18 mouse cellular contexts compared by ENCODE assay signal in genomic region chr4:132943088-132943487, GRCm38 (mm10). TPM values are rescaled to one million over a fixed set of nuclear protein-coding genes. Genes with fewer than 3 reads are reported as not detected.
A peak's percentile ranks its signal among the peaks of the same experiment; 100 is the strongest.
DNase-seq lines count a peak whose midpoint lies in the region; ATAC-seq and TF ChIP-seq lines count a peak whose summit lies in the region.
"Had no signal": no experiment of that assay in that cellular context is flagged by ENCODE, and none has a peak within 500 bp of the region (broad histone marks: within the 10 kb centered on the region; RNA-seq: fewer than 3 reads in every experiment).

No protein-coding gene starts in this region.

- H3K4me1 ChIP-seq in heart, embryonic 10.5 days = peaks cover 61% of the 10 kb centered on the region
- H3K4me1 ChIP-seq in midbrain, embryonic 13.5 days (replicated peaks) = peaks cover 27% of the 10 kb centered on the region
- peaks cover 10% of the 10 kb centered on the region for H3K4me1 ChIP-seq in midbrain, embryonic 11.5 days (ENCODE audit: control insufficient read depth, insufficient read depth, low read length)
- H3K4me1 ChIP-seq in lung, postnatal 0 days (ENCODE audit: insufficient read depth, low read depth, low read length) = peaks cover 7% of the 10 kb centered on the region; the same call in 1 of the 2 replicates

- peak overlapping the region; percentile 36; the same call in 1 of the 2 replicates for H3K27ac ChIP-seq in heart, embryonic 10.5 days
- H3K27ac ChIP-seq in midbrain, embryonic 13.5 days = no peak overlapping the region
- no peak overlapping the region for H3K27ac ChIP-seq in midbrain, embryonic 11.5 days (ENCODE audit: low read depth, low read length)
- H3K27ac ChIP-seq in lung, postnatal 0 days (ENCODE audit: low read length) = no peak overlapping the region
- H3K27ac ChIP-seq: embryonic facial prominence, embryonic 15.5 days; stomach, postnatal 0 days had no signal

- no peaks in the 10 kb centered on the region for H3K36me3 ChIP-seq in heart, embryonic 10.5 days
- no peaks in the 10 kb centered on the region for H3K36me3 ChIP-seq in midbrain, embryonic 13.5 days
- no peaks in the 10 kb centered on the region for H3K36me3 ChIP-seq in midbrain, embryonic 11.5 days (ENCODE audit: control insufficient read depth, insufficient read depth, low read length)
- no peaks in the 10 kb centered on the region for H3K36me3 ChIP-seq in lung, postnatal 0 days (ENCODE audit: insufficient read depth, low read length)
- H3K36me3 ChIP-seq: embryonic facial prominence, embryonic 15.5 days had no signal

- H3K9ac ChIP-seq in midbrain, embryonic 13.5 days (replicated peaks) = 0 out of 2 replicates have a peak overlapping the region, but pooled peaks have one; percentile 2
- no peak overlapping the region for H3K9ac ChIP-seq in midbrain, embryonic 11.5 days (ENCODE audit: low read length)
- H3K9ac ChIP-seq in lung, postnatal 0 days (replicated peaks; ENCODE audit: low read depth) = no peak overlapping the region
- H3K9ac ChIP-seq: embryonic facial prominence, embryonic 15.5 days had no signal

- 71% methylated on average over 8 of the region's 8 CpGs for WGBS in heart, embryonic 10.5 days
- WGBS in midbrain, embryonic 13.5 days = 62% methylated on average over 8 of the region's 8 CpGs
- WGBS in midbrain, embryonic 11.5 days = 63% methylated on average over 8 of the region's 8 CpGs
- 56% methylated on average over 8 of the region's 8 CpGs for WGBS in lung, postnatal 0 days

- H3K27me3 ChIP-seq in heart, embryonic 10.5 days (ENCODE audit: insufficient read depth, poor library complexity, severe bottlenecking) = peaks cover 18% of the 10 kb centered on the region
- H3K27me3 ChIP-seq in midbrain, embryonic 13.5 days = peaks cover 10% of the 10 kb centered on the region; the same call in 1 of the 2 replicates
- H3K27me3 ChIP-seq in midbrain, embryonic 11.5 days (ENCODE audit: control insufficient read depth, insufficient read depth, low read length) = 0 out of 2 replicates have a peak, but pooled peaks cover 2% of the 10 kb centered on the region
- H3K27me3 ChIP-seq in lung, postnatal 0 days (replicated peaks; ENCODE audit: insufficient read depth, low read length) = no peaks in the 10 kb centered on the region
- H3K27me3 ChIP-seq: embryonic facial prominence, embryonic 15.5 days had no signal

- no peak overlapping the region for H3K4me2 ChIP-seq in midbrain, embryonic 13.5 days (replicated peaks)
- no peak overlapping the region for H3K4me2 ChIP-seq in midbrain, embryonic 11.5 days
- H3K4me2 ChIP-seq in lung, postnatal 0 days (replicated peaks; ENCODE audit: low read depth, low read length) = no peak overlapping the region
- H3K4me2 ChIP-seq: embryonic facial prominence, embryonic 15.5 days; liver, embryonic 11.5 days had no signal

- no peak for TF ChIP-seq EP300 in lung, postnatal 0 days (IDR thresholded peaks at IDR 0.05)

- no peak for DNase-seq in heart, embryonic 10.5 days (ENCODE audit: low spot score)
- DNase-seq in heart, adult 18-20 months = no peak
- no peak for DNase-seq in midbrain, embryonic 11.5 days (ENCODE audit: low spot score, missing footprints)
- peak; percentile 50 for DNase-seq in adrenal gland, postnatal 25 days
- DNase-seq in layer of hippocampus, postnatal 36 days = no peak
- DNase-seq in lung, postnatal 0 days (ENCODE audit: low spot score) = no peak
- DNase-seq: gastrocnemius, postnatal 25 days; kidney, adult 2 months; kidney, postnatal 10 days; lung, adult 18-20 months; retina, postnatal 1 day had no signal

- H3K4me3 ChIP-seq in heart, embryonic 10.5 days = no peak overlapping the region
- no peak overlapping the region for H3K4me3 ChIP-seq in midbrain, embryonic 13.5 days (replicated peaks)
- H3K4me3 ChIP-seq in midbrain, embryonic 11.5 days (ENCODE audit: low read depth, low read length) = no peak overlapping the region
- no peak overlapping the region for H3K4me3 ChIP-seq in lung, postnatal 0 days (ENCODE audit: low read depth, low read length)
- H3K4me3 ChIP-seq: embryonic facial prominence, embryonic 15.5 days; megakaryocyte, embryonic 14.5 days had no signal

- no peak for TF ChIP-seq CTCF in lung, postnatal 0 days (IDR thresholded peaks at IDR 0.05)

- ATAC-seq in midbrain, embryonic 13.5 days = no peak
- no peak for ATAC-seq in midbrain, embryonic 11.5 days (ENCODE audit: low FRiP score)
- ATAC-seq in lung, postnatal 0 days = no peak
- ATAC-seq: forebrain, embryonic 16.5 days; midbrain, embryonic 16.5 days had no signal

- H3K9me3 ChIP-seq in heart, embryonic 10.5 days = no peaks in the 10 kb centered on the region
- H3K9me3 ChIP-seq in midbrain, embryonic 13.5 days = no peaks in the 10 kb centered on the region
- no peaks in the 10 kb centered on the region for H3K9me3 ChIP-seq in midbrain, embryonic 11.5 days (ENCODE audit: control insufficient read depth, low read length)
- H3K9me3 ChIP-seq in lung, postnatal 0 days (ENCODE audit: low read length) = no peaks in the 10 kb centered on the region
- H3K9me3 ChIP-seq: embryonic facial prominence, embryonic 15.5 days; megakaryocyte, embryonic 14.5 days had no signal

RNA-seq across cellular contexts. Expression of gene Fam76a, which starts 20.7 kb away (rescaled TPM):
- polyA plus RNA-seq in heart, embryonic 10.5 days (2016; fragmentation: Nextera tagmentation; extraction: Ambion mirVana) = 32.3 and 33.1 TPM in 2 replicates
- 10 to 100 TPM; 29.0 to 37.7 TPM for total RNA-seq in heart, adult 18-20 months (2021)
- 39.1 and 45.1 TPM in 2 replicates for polyA plus RNA-seq in midbrain, embryonic 13.5 days (2015; fragmentation: Nextera tagmentation; extraction: Ambion mirVana)
- 30.1 and 31.7 TPM in 2 replicates for polyA plus RNA-seq in midbrain, embryonic 11.5 days (2014; fragmentation: Nextera tagmentation; extraction: Ambion mirVana)
- 35.3 and 36.6 TPM in 2 replicates for total RNA-seq in adrenal gland, postnatal 25 days (2021)
- total RNA-seq in layer of hippocampus, postnatal 36 days (2021) = 10 to 100 TPM; 52.4 to 53.3 TPM
- 53.9 and 57.6 TPM in 2 replicates for polyA plus RNA-seq in lung, postnatal 0 days (2015; fragmentation: Nextera tagmentation; extraction: Ambion mirVana)

RNA-seq across cellular contexts. Expression of gene Fgr, which starts 30.8 kb away (rescaled TPM):
- 0.36 and 0.43 TPM in 2 replicates for polyA plus RNA-seq in heart, embryonic 10.5 days (2016; fragmentation: Nextera tagmentation; extraction: Ambion mirVana)
- total RNA-seq in heart, adult 18-20 months (2021) = under 1 TPM; 0.57 to 0.69 TPM
- 0.12 TPM in 1 of 2 replicates, not detected in the other for polyA plus RNA-seq in midbrain, embryonic 13.5 days (2015; fragmentation: Nextera tagmentation; extraction: Ambion mirVana)
- not detected in 2 replicates for polyA plus RNA-seq in midbrain, embryonic 11.5 days (2014; fragmentation: Nextera tagmentation; extraction: Ambion mirVana)
- 0.33 TPM in 1 of 2 replicates, not detected in the other for total RNA-seq in adrenal gland, postnatal 25 days (2021)
- total RNA-seq in layer of hippocampus, postnatal 36 days (2021) = under 1 TPM in 1 of 2 experiments, not detected in 1; 0.66 TPM
- 4.0 and 4.7 TPM in 2 replicates for polyA plus RNA-seq in lung, postnatal 0 days (2015; fragmentation: Nextera tagmentation; extraction: Ambion mirVana)
- polyA plus RNA-seq: forebrain, embryonic 16.5 days had no signal

RNA-seq across cellular contexts. Expression of gene Stx12, which starts 58.8 kb away (rescaled TPM):
- 54.6 and 58.1 TPM in 2 replicates for polyA plus RNA-seq in heart, embryonic 10.5 days (2016; fragmentation: Nextera tagmentation; extraction: Ambion mirVana)
- 10 to 100 TPM; 32.6 to 33.8 TPM for total RNA-seq in heart, adult 18-20 months (2021)
- 133 and 144 TPM in 2 replicates for polyA plus RNA-seq in midbrain, embryonic 13.5 days (2015; fragmentation: Nextera tagmentation; extraction: Ambion mirVana)
- polyA plus RNA-seq in midbrain, embryonic 11.5 days (2014; fragmentation: Nextera tagmentation; extraction: Ambion mirVana) = 96.4 and 99.8 TPM in 2 replicates
- 56.4 and 57.6 TPM in 2 replicates for total RNA-seq in adrenal gland, postnatal 25 days (2021)
- total RNA-seq in layer of hippocampus, postnatal 36 days (2021) = 100 to 1,000 TPM; 102 to 108 TPM
- polyA plus RNA-seq in lung, postnatal 0 days (2015; fragmentation: Nextera tagmentation; extraction: Ambion mirVana) = 80.8 and 85.9 TPM in 2 replicates
